Mouse (Mus musculus): ENCODE data around the gene Hnrnpf. TPM values are rescaled to one million over a fixed set of nuclear protein-coding genes. Genes with fewer than 3 reads are reported as not detected.
"Not testable (repeated sequence)": the region's sequence is repeated elsewhere in the genome, so short reads cannot be mapped to it uniquely, and the experiment has no call there.

Hnrnpf gene
- polyA plus RNA-seq (2015; fragmentation: Nextera tagmentation; extraction: Ambion mirVana), result 476 and 487 TPM in 2 replicates

DNA sequence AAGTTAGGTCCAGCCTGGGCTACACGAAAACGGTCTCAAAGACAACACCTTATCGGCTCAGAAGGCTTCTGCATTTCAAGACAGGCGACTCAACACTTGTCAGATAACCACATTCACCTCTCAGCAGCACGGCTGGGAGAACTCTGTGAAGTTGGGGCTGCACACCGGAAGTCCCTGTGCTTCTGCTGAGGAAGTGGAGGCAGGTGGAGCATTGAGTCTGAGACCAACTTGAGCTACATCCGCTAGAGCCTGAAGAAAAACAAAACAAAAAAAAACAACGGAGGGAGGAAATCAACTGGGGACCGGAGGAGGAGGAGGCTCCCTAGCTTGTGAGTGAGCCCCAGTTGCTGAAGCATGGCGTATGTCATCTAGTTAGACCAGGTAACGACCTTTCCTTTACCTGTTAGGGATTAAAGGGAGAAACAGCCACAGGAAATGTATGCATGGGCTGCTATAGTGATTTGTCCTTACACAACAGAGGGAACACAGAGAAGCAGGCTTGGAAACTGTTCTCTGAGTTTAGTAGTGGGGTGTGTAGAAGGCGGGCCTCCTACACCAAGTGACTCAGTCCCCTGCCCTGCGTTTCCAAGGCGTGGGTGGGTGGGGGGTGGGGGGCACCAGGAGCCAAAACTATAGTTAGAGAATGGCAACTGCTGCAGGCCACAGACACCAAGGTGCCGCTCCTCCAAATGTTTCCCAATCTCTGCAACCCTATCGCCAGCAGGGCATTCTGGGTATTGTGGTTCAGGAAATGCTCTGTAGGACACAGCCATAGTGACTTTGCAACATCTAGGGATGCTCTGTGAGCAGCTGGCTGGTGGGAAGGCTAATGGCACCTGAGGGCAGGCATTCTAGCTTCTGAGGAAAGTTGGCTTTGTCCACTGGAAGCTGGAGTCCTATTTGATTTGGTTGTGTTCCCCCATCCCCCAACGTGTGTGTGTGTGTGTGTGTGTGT, at the start of gene Hnrnpf:
TSS of gene Hnrnpf (plus strand) at position 199 of the 955 bp plus-strand sequence.
- ATAC-seq (ENCODE audit: insufficient read depth), result peak; percentile 40
- no peak within 1 kb of the TSS for H3K9ac ChIP-seq
- peak within 1 kb of the TSS; percentile 76 for H3K27ac ChIP-seq (replicated peaks)

DNA sequence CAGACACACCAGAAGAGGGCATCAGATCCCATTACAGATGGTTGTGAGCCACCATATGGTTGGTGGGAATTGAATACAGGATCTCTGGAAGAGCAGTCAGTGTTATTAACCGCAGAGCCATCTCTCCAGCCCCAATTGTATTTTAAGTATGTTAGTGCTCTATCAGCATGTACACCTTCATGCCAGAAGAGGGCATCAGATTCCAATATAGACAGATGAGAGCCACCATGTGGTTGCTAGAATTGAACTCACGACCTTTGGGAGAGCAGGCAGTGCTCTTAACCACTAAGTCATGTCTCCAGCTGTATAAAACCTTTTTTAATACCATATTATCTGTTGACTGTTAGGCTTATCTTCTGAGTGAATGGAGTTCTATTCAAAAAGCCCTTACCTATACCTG, 48.4 kb upstream of the Hnrnpf start:
- Histone ChIP-seq H3K27me3 (no peaks in the 10 kb centered on the region), H3K4me2 (no peak overlapping the region), H3K9me3 (replicated peaks) (no peaks in the 10 kb centered on the region), H3K4me1 (replicated peaks) (no peaks in the 10 kb centered on the region), H3K36me3 (replicated peaks) (peaks cover 3% of the 10 kb centered on the region; the same call in 1 of the 2 replicates), H3K27ac (replicated peaks) (no peak overlapping the region), H3K9ac (no peak overlapping the region), H3K4me3 (replicated peaks) (no peak overlapping the region)
- WGBS (ENCODE audit: insufficient replicate concordance), result 41% methylated on average over 2 of the region's 2 CpGs
- ATAC-seq (ENCODE audit: insufficient read depth), result no peak

More for the DNA sequence above, at the start of gene Hnrnpf:
- WGBS (ENCODE audit: insufficient replicate concordance), result 22% methylated on average over 17 of the region's 17 CpGs
- Histone ChIP-seq H3K36me3 (replicated peaks) (no peaks in the 10 kb centered on the region), H3K4me2 (peak within 1 kb of the TSS; percentile 61), H3K9me3 (replicated peaks) (no peaks in the 10 kb centered on the region), H3K4me3 (replicated peaks) (peak within 1 kb of the TSS; percentile 29), H3K4me1 (replicated peaks) (peaks cover 51% of the 10 kb centered on the region), H3K27me3 (no peaks in the 10 kb centered on the region)

DNA sequence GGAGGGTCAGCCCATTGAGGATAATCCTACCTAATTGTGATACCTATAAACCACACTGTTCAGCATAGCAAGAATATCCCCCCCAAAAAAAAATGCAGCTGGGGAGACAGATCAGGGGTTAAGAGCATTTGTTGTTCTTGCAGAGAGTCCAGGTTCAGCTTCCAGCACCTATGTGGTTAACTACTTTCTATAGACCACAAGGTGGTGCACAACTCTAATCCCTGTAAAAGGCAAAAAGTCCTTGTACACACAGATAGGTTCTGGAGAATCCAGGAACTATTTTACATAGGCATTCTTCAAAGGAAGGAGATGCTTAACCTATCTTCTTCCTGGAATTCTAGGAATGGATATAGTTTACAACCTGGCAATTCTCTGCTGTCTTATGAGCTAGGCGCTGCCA, 42.1 kb upstream of the Hnrnpf start:
- no peak overlapping the region for H3K9ac ChIP-seq
- no peak for ATAC-seq (ENCODE audit: insufficient read depth)
- no peak overlapping the region for H3K4me3 ChIP-seq (replicated peaks)
- no peaks in the 10 kb centered on the region for H3K27me3 ChIP-seq
- H3K9me3 ChIP-seq (replicated peaks), result no peaks in the 10 kb centered on the region
- no peak overlapping the region for H3K27ac ChIP-seq (replicated peaks)
- no peak overlapping the region for H3K4me2 ChIP-seq
- H3K36me3 ChIP-seq (replicated peaks), result no peaks in the 10 kb centered on the region
- H3K4me1 ChIP-seq (replicated peaks), result peaks cover 15% of the 10 kb centered on the region
- WGBS (ENCODE audit: insufficient replicate concordance), result 74% methylated on average over 1 of the region's 1 CpGs

DNA sequence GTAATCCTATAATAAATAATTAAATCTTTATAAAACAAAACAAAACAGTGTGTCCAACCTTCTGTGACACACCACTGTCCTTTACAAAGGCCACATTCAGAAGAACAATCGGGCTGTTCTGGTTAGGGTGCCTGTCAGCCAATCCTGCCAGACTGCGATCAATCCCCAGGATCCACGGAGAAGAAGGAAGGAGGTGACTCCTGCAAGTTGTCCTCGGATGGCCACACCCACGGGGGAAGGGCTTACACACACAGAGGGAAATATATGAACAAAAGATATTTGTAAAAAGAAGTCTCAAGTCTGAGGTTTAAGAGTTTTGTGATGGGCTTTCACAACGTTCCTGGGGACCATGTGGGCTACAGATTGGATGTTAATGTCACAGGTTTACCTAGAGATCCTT, 38.3 kb upstream of the Hnrnpf start, which contains the start of gene Zfp239:
TSS of gene Zfp239 (plus strand) at position 253 of the 400 bp plus-strand sequence.
- Histone ChIP-seq H3K9me3 (replicated peaks) (no peaks in the 10 kb centered on the region), H3K27ac (replicated peaks) (peak within 1 kb of the TSS; percentile 81), H3K27me3 (no peaks in the 10 kb centered on the region), H3K4me3 (replicated peaks) (peak within 1 kb of the TSS; percentile 71), H3K4me2 (peak within 1 kb of the TSS; percentile 90), H3K9ac (peak within 1 kb of the TSS; percentile 60), H3K36me3 (replicated peaks) (no peaks in the 10 kb centered on the region), H3K4me1 (replicated peaks) (peaks cover 23% of the 10 kb centered on the region)
- peak; percentile 59; the same call in 1 of the 2 replicates for ATAC-seq (ENCODE audit: insufficient read depth)
- 37% methylated on average over 6 of the region's 6 CpGs for WGBS (ENCODE audit: insufficient replicate concordance)

DNA sequence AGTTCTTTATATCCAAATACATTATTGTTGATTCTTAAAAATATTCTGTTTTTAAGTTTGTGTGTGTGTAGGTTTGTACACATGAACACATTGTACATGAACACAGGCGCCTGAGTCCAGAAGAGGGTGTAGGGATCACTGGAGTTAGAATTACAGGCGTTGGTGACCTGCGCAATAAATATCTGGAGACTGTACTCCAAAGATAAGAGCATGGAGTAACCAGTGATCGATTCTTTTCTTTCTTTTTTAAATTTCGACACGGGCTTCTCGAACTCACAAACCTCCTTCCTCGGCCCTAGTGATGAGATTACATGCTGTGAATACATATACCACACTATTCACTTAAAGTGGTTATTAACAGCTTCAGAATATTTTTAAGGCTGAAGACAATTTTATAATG, 37.7 kb upstream of the Hnrnpf start:
- Histone ChIP-seq H3K9ac (peak overlapping the region; percentile 60), H3K36me3 (replicated peaks) (no peaks in the 10 kb centered on the region), H3K27ac (replicated peaks) (peak overlapping the region; percentile 81), H3K9me3 (replicated peaks) (no peaks in the 10 kb centered on the region), H3K27me3 (no peaks in the 10 kb centered on the region), H3K4me2 (peak overlapping the region; percentile 90), H3K4me1 (replicated peaks) (peaks cover 23% of the 10 kb centered on the region), H3K4me3 (replicated peaks) (peak overlapping the region; percentile 71)
- ATAC-seq (ENCODE audit: insufficient read depth), result peak; percentile 91
- WGBS (ENCODE audit: insufficient replicate concordance), result 25% methylated on average over 8 of the region's 8 CpGs

DNA sequence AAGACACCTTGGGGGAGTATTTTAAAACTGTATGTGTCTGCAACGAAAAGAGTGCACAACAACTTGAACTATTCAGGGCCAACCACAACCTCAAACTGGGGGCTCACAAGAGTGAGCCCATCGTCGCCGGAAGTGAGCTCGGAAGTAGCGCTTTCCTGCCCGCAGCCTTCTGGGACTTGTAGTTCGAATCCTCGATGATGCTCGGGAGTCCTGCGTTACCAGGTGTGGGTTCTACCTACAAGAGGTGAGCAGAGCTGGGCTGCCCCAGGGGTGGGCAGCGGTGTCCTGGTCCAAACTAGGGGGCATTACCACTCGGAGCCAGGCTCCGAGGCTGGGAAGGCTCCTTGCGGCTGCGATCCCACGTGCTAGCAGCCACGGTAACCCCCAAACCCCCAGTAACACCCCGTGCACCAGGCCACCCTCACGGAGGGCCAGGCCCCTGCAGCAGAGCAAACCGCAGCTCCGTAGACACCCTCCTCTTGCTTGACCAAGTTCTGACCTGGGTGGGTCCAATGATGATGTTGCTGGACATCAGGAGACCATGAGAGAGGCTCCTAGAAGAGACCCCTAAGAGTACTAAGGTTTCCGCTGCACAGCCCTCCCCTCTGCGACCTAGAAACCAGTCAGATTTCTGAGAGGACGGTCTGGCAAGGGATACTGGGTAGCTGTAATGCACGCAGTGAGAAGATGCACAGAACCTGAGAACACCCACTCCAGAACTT, 37.1 kb upstream of the Hnrnpf start:
- Histone ChIP-seq H3K4me1 (replicated peaks) (peaks cover 23% of the 10 kb centered on the region), H3K9ac (peak overlapping the region; percentile 60), H3K9me3 (replicated peaks) (no peaks in the 10 kb centered on the region), H3K27me3 (no peaks in the 10 kb centered on the region), H3K4me3 (replicated peaks) (peak overlapping the region; percentile 71), H3K27ac (replicated peaks) (peak overlapping the region; percentile 81), H3K4me2 (peak overlapping the region; percentile 90), H3K36me3 (replicated peaks) (no peaks in the 10 kb centered on the region)
- peak; percentile 82 for ATAC-seq (ENCODE audit: insufficient read depth)
- 2% methylated on average over 26 of the region's 26 CpGs for WGBS (ENCODE audit: insufficient replicate concordance)

DNA sequence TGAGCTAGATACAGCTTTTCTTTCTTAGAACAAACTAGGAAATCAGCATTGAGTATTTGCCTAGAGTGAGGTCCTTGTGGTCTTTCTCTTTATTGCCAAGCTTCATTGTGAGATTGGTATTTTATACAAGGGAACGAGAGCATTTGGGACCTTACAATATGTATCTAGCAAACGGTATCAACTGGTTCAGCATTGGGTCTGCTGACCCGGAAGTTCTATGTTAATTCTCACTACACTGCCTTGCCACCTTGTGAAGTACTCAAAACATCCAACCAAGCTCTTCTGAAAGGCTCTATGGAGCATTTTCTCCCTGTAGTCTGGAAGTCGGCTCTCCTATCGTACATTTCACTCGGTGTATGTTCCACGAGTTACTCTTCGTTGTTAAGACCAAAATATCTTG, 36.4 kb upstream of the Hnrnpf start:
- Histone ChIP-seq H3K9ac (no peak overlapping the region), H3K27ac (replicated peaks) (no peak overlapping the region), H3K27me3 (no peaks in the 10 kb centered on the region), H3K4me2 (peak overlapping the region; percentile 90), H3K4me1 (replicated peaks) (peaks cover 23% of the 10 kb centered on the region), H3K9me3 (replicated peaks) (no peaks in the 10 kb centered on the region), H3K4me3 (replicated peaks) (peak overlapping the region; percentile 71), H3K36me3 (replicated peaks) (no peaks in the 10 kb centered on the region)
- no peak for ATAC-seq (ENCODE audit: insufficient read depth)
- 77% methylated on average over 8 of the region's 8 CpGs for WGBS (ENCODE audit: insufficient replicate concordance)

DNA sequence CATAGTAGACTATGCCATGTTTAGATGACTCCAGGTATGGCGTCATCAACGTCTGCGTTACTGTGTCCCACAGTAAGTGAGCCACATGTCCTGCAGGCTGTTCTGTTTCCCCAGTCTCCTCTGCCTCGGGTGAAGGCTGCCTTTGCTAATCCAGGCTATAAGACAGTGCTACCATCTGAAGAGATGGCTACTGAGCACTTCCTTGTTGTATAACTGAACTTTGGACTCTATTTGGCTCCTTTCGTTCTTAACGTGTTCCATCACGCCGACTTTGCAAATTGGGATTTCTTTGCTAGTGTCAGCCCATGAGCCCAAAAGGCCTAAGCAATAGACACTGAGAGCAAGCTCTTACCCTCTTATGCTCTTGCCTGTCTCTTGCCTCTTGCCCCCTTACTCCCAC, 31.9 kb upstream of the Hnrnpf start:
- H3K4me2 ChIP-seq, result no peak overlapping the region
- H3K36me3 ChIP-seq (replicated peaks), result no peaks in the 10 kb centered on the region
- H3K9ac ChIP-seq, result no peak overlapping the region
- no peak overlapping the region for H3K27ac ChIP-seq (replicated peaks)
- no peaks in the 10 kb centered on the region for H3K9me3 ChIP-seq (replicated peaks)
- H3K4me1 ChIP-seq (replicated peaks), result peaks cover 9% of the 10 kb centered on the region
- no peak overlapping the region for H3K4me3 ChIP-seq (replicated peaks)
- ATAC-seq (ENCODE audit: insufficient read depth), result no peak
- H3K27me3 ChIP-seq, result no peaks in the 10 kb centered on the region
- WGBS (ENCODE audit: insufficient replicate concordance), result 81% methylated on average over 8 of the region's 8 CpGs

DNA sequence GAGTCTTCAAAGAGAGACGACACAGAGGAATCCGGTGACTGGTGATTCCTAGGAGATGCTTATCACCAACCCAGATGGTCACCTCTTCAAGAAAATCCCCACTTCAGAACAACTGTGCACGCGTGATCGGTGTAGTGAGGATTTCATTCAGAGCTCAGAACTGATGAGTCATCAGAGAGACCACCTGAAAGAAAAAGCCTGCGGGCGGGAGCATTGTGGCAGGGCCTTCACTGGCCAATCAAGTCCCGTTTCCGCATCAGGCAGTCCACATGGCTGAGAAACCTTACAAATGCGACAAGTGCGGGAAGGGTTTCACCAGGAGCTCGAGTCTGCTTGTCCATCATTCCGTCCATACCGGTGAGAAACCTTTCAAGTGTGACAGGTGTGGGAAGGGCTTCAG, 29.1 kb upstream of the Hnrnpf start:
- Histone ChIP-seq H3K27ac (replicated peaks) (no peak overlapping the region), H3K36me3 (replicated peaks) (no peaks in the 10 kb centered on the region), H3K9me3 (replicated peaks) (no peaks in the 10 kb centered on the region), H3K4me3 (replicated peaks) (no peak overlapping the region), H3K4me2 (peak overlapping the region; percentile 6), H3K27me3 (no peaks in the 10 kb centered on the region), H3K9ac (no peak overlapping the region), H3K4me1 (replicated peaks) (peaks cover 10% of the 10 kb centered on the region; the same call in 1 of the 2 replicates)
- no peak for ATAC-seq (ENCODE audit: insufficient read depth)
- 76% methylated on average over 14 of the region's 14 CpGs for WGBS (ENCODE audit: insufficient replicate concordance)

DNA sequence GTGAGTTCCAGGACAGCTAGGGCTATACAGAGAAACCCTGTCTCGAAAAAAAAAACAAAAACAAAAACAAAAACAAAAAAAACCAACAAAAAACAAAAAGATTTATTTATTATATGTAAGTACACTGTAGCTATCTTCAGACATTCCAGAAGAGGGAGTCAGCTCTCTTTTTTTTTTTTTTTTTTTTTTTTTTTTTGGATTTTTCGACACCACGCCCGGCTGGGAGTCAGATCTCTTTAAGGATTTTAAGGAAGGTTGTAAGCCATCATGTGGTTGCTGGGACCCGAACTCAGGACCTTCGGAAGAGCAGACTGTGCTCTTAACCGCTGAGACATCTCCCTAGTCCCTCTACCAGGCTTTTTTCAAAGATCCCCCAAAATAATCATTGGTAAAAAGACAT, 26.7 kb upstream of the Hnrnpf start:
- not testable (repeated sequence) for H3K4me2 ChIP-seq; H3K9me3 ChIP-seq (replicated peaks); H3K36me3 ChIP-seq (replicated peaks); H3K4me3 ChIP-seq (replicated peaks); H3K27ac ChIP-seq (replicated peaks); ATAC-seq (ENCODE audit: insufficient read depth); H3K27me3 ChIP-seq; H3K9ac ChIP-seq
- peaks cover 13% of the 10 kb centered on the region for H3K4me1 ChIP-seq (replicated peaks)
- WGBS (ENCODE audit: insufficient replicate concordance), result 64% methylated on average over 7 of the region's 7 CpGs

Data from liver, embryonic 15.5 days (tissue).